Mouse (Mus musculus): ENCODE measurements around the gene 1700016C15Rik. TPM values are rescaled to one million over a fixed set of nuclear protein-coding genes. Genes with fewer than 3 reads are reported as not detected.

Gene 1700016C15Rik
- not detected in 2 replicates for polyA plus RNA-seq (2012; rRNA removed)

DNA sequence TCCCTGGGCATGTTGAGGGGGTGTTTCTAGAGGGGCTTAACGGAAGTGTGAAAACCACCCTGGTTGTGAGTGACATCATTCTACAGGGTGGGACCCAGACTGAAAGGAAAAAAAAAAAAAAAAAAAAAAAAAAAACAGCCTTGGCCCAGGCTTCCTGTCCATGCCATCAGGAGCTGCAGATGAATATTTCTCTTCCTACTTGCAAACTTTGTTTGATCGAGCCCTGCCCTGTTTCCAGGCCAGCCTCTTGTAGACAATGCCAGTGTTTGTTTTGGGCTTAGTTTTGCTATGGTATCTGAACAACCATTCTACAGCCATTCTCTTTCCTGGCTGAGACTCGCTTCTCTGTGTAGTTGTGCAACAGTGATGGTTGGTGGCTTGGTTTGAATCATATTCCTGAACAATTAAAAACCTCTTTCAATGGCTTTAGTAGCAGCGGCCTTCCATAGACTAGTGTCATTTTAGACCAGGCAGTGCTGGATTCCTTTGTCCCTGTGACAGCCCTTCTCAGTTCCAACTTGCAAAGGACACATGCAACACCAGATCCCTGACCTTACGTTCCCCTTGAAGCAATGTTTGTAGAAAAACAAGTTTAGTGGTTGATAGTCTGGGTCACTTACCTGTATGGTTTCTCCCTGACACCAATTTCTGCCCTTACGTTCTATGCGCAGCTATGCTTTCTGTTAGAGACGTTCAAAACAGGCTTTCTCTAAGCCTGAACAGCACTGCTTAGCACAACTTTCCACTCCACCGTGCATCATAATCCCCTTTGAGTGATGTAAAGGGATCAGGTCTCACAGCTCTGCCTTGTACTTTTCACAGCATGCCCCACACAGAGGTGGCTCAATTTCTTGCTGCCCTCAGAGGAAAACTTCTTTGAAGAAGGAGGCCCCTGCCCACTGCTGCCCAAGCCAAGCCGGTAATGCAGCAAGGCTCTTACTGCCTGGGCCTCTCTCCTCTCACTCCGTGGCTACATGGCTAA, at the start of gene 1700016C15Rik:
TSS of gene 1700016C15Rik (plus strand) at position 772 of the 982 bp plus-strand sequence.
- Histone ChIP-seq H3K27ac (ENCODE audit: insufficient read depth, low read length) (no peak within 1 kb of the TSS), H3K36me3 (ENCODE audit: control insufficient read depth, insufficient read depth, low read length) (no peaks in the 10 kb centered on the region), H3K4me1 (ENCODE audit: control insufficient read depth, insufficient read depth, insufficient read length) (no peaks in the 10 kb centered on the region), H3K27me3 (ENCODE audit: control insufficient read depth, insufficient read depth, low read length) (no peaks in the 10 kb centered on the region), H3K4me3 (ENCODE audit: extremely low read depth, insufficient read depth, insufficient read length) (no peak within 1 kb of the TSS)
- no peak for TF ChIP-seq CTCF (IDR thresholded peaks at IDR 0.05; ENCODE audit: extremely low read depth, insufficient read depth, insufficient read length, insufficient replicate concordance)
- TF ChIP-seq POLR2A (IDR thresholded peaks at IDR 0.05; ENCODE audit: low read depth, low read length), result no peak
- DNase-seq (ENCODE audit: low read depth in 1 of 2, low spot score in 2 of 2), result no peak
- 85% methylated on average over 11 of the region's 11 CpGs for WGBS

DNA sequence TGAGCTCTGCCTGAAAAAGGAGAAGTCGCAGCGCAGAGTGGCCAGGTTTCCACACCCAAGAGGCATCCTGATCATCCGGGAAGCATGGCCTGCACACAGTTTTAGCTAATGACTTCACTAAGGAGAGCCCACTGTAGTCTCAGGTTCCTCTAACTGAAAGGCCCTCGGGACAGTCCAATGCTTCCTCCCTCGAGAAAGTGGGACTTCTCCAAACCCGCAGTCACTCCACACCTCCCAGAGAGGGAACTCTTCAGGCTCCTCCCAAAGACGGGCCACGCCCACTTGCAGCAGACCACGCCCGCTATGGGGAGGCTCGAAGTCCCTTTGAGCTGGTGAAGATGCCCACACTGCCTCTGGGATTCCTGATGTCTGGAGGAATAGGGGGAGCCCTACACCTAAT, 48.4 kb upstream of the 1700016C15Rik start:
- Histone ChIP-seq H3K36me3 (ENCODE audit: control insufficient read depth, insufficient read depth, low read length) (no peaks in the 10 kb centered on the region), H3K4me3 (ENCODE audit: extremely low read depth, insufficient read depth, insufficient read length) (no peak overlapping the region), H3K27ac (ENCODE audit: insufficient read depth, low read length) (no peak overlapping the region), H3K4me1 (ENCODE audit: control insufficient read depth, insufficient read depth, insufficient read length) (no peaks in the 10 kb centered on the region), H3K27me3 (ENCODE audit: control insufficient read depth, insufficient read depth, low read length) (no peaks in the 10 kb centered on the region)
- WGBS, result 30% methylated on average over 11 of the region's 11 CpGs
- TF ChIP-seq POLR2A (IDR thresholded peaks at IDR 0.05; ENCODE audit: low read depth, low read length), result no peak
- TF ChIP-seq CTCF (IDR thresholded peaks at IDR 0.05; ENCODE audit: extremely low read depth, insufficient read depth, insufficient read length, insufficient replicate concordance), result no peak
- peak in 1 of 2 experiments; percentile 23 for DNase-seq (ENCODE audit: low read depth in 1 of 2, low spot score in 2 of 2)

DNA sequence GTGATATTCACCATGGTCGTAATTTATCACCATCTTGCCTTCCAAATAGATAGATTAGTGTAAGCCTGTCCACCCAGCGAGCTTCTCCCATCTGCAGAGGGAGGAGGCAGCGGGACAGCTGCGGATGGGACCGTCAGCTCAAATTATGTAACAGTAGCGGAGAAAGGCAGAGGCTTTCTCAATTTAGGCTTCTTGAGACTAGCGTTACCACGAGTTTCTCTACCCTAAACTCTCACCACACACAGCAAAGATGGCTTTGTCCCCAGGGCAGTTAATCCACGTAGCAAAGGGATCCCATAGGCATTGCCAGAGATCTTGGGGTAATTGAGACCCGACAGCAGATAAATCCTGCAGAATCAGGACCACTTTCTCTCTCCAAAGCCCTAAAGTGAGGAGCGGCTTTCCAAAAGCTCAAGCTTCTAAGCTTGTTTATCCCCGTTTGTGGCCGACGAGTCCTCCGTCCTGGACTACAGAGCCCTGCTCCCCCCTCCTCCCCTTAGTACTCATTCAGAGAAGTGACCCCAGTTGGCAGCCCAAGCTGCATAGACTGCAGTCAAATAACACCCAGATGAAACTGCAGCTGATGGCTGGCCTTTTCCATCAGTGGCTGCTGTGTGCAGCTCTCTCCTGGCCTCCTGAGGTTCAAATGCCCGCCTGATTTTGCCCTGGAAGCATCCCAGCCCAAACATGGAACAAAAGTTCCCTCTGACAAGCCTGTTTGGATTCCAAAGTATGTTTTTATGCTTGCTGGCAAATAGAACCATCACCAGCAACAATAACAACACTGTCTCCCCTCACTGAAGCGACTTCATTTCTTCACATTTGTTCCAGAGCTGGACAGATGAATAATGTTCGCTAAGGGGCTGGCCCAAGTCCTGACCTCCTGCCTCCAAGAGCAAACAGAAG, 45.4 kb upstream of the 1700016C15Rik start:
- WGBS, result 86% methylated on average over 18 of the region's 18 CpGs
- no peak for DNase-seq (ENCODE audit: low read depth in 1 of 2, low spot score in 2 of 2)
- H3K27ac ChIP-seq (ENCODE audit: insufficient read depth, low read length), result no peak overlapping the region
- TF ChIP-seq CTCF (IDR thresholded peaks at IDR 0.05; ENCODE audit: extremely low read depth, insufficient read depth, insufficient read length, insufficient replicate concordance), result no peak
- no peak for TF ChIP-seq POLR2A (IDR thresholded peaks at IDR 0.05; ENCODE audit: low read depth, low read length)
- no peaks in the 10 kb centered on the region for H3K36me3 ChIP-seq (ENCODE audit: control insufficient read depth, insufficient read depth, low read length)
- H3K27me3 ChIP-seq (ENCODE audit: control insufficient read depth, insufficient read depth, low read length), result no peaks in the 10 kb centered on the region
- no peaks in the 10 kb centered on the region for H3K4me1 ChIP-seq (ENCODE audit: control insufficient read depth, insufficient read depth, insufficient read length)
- no peak overlapping the region for H3K4me3 ChIP-seq (ENCODE audit: extremely low read depth, insufficient read depth, insufficient read length)

DNA sequence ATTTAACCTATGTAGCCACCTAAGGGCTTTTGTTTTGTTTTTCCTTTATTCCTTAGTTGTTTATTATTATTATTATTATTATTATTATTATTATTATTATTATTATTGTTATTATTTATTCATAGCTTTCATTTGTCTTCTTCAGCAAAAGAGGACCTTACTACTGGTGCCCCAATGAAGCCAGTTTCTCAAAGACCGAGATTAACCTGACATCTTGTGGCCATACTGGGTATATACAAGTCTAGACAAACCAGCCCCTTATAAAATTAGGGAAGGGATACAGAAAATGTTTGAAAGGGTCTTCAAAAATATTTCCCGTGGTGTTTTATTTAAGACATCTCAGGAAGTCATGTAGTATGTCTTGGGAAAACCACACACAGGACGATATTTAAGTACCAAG, 44.7 kb upstream of the 1700016C15Rik start:
- no peaks in the 10 kb centered on the region for H3K27me3 ChIP-seq (ENCODE audit: control insufficient read depth, insufficient read depth, low read length)
- H3K27ac ChIP-seq (ENCODE audit: insufficient read depth, low read length), result no peak overlapping the region
- peak; percentile 23; the same call in 1 of the 2 replicates for TF ChIP-seq CTCF (IDR thresholded peaks at IDR 0.05; ENCODE audit: extremely low read depth, insufficient read depth, insufficient read length, insufficient replicate concordance)
- no peak for TF ChIP-seq POLR2A (IDR thresholded peaks at IDR 0.05; ENCODE audit: low read depth, low read length)
- WGBS, result 8% methylated on average over 3 of the region's 3 CpGs
- no peaks in the 10 kb centered on the region for H3K36me3 ChIP-seq (ENCODE audit: control insufficient read depth, insufficient read depth, low read length)
- no peaks in the 10 kb centered on the region for H3K4me1 ChIP-seq (ENCODE audit: control insufficient read depth, insufficient read depth, insufficient read length)
- peak in 1 of 2 experiments; percentile 13 for DNase-seq (ENCODE audit: low read depth in 1 of 2, low spot score in 2 of 2)
- H3K4me3 ChIP-seq (ENCODE audit: extremely low read depth, insufficient read depth, insufficient read length), result no peak overlapping the region

DNA sequence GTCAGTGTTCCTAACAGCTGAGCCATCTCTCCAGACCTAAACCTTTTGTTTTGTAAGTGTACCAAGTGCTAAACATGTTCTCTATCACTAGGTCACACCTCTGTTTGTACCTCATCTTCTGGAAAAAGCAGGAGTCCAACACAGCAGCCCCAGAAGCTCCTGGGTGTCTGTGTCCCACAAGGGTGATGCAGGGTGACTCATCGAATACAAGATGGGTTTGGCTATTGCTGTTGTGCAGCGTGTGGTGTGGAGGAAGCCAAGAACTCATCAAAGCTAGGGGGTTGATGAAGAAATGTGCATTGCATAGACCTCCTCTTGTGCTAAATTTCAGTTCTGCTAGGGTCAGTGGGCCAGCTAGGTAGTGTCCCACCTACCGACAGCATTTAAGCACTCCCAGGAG, 43.5 kb upstream of the 1700016C15Rik start:
- H3K4me1 ChIP-seq (ENCODE audit: control insufficient read depth, insufficient read depth, insufficient read length), result no peaks in the 10 kb centered on the region
- DNase-seq (ENCODE audit: low read depth in 1 of 2, low spot score in 2 of 2), result no peak
- H3K27ac ChIP-seq (ENCODE audit: insufficient read depth, low read length), result no peak overlapping the region
- 51% methylated on average over 3 of the region's 3 CpGs for WGBS
- no peak overlapping the region for H3K4me3 ChIP-seq (ENCODE audit: extremely low read depth, insufficient read depth, insufficient read length)
- H3K27me3 ChIP-seq (ENCODE audit: control insufficient read depth, insufficient read depth, low read length), result no peaks in the 10 kb centered on the region
- no peaks in the 10 kb centered on the region for H3K36me3 ChIP-seq (ENCODE audit: control insufficient read depth, insufficient read depth, low read length)
- no peak for TF ChIP-seq POLR2A (IDR thresholded peaks at IDR 0.05; ENCODE audit: low read depth, low read length)
- TF ChIP-seq CTCF (IDR thresholded peaks at IDR 0.05; ENCODE audit: extremely low read depth, insufficient read depth, insufficient read length, insufficient replicate concordance), result no peak

DNA sequence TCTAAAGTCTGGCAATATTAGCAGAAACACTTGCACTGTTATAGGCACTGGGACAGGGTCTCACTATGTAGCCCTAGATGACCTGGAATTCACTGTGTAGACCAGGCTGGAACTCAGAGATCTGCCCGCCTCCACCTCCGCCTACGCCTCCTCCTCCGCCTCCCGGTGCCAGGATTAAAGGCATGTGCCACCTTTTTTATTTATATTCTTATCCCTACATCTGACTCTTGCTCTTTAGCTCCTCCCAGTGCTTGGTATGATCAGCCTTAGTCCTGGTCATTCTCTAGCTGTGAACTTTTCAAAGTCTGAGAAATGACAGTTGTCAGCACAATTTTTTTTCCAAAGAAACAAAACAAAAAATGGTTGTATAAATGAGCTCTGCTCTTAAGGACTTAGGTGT, 42.6 kb upstream of the 1700016C15Rik start:
- H3K27me3 ChIP-seq (ENCODE audit: control insufficient read depth, insufficient read depth, low read length), result no peaks in the 10 kb centered on the region
- no peak for DNase-seq (ENCODE audit: low read depth in 1 of 2, low spot score in 2 of 2)
- TF ChIP-seq POLR2A (IDR thresholded peaks at IDR 0.05; ENCODE audit: low read depth, low read length) (no peak), CTCF (IDR thresholded peaks at IDR 0.05; ENCODE audit: extremely low read depth, insufficient read depth, insufficient read length, insufficient replicate concordance) (no peak)
- WGBS, result 81% methylated on average over 5 of the region's 5 CpGs
- H3K4me3 ChIP-seq (ENCODE audit: extremely low read depth, insufficient read depth, insufficient read length), result no peak overlapping the region
- H3K36me3 ChIP-seq (ENCODE audit: control insufficient read depth, insufficient read depth, low read length), result no peaks in the 10 kb centered on the region
- no peaks in the 10 kb centered on the region for H3K4me1 ChIP-seq (ENCODE audit: control insufficient read depth, insufficient read depth, insufficient read length)
- H3K27ac ChIP-seq (ENCODE audit: insufficient read depth, low read length), result no peak overlapping the region

All from spleen, adult 2 months (tissue).